Mouse (Mus musculus) spleen, embryonic (tissue): ENCODE results near the gene Aass.

Experiments
- CTCF ChIA-PET: fragments of 350-600 bp; sonication (Branson Sonifier 250); formaldehyde crosslinking; loops from one replicate; lab custom pipeline; 2022; lab: Charles Lee

The Aass gene

GRCm38 (mm10) chr6:23055734-23056133 is 77.1 kb downstream of the Aass start:
- CTCF ChIA-PET = no interaction called here

DNA sequence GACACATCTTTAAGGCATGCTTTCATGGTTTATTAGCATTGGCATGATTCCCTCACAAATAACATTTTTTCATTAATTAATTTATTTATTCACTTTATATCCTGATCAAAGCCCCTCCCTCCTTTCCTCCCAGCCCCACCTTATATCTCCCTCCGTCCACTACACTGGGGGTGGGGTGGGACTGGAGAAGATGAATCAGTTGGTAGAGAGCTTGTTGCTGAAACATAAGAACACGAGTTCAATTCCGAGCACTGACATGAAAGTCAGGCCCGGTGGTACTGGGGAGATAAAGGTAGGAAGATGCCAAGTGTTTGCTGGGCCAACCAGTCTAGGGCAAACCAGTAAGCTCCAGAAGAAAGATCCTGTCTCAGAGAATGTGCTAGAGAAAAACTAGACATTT is 84.0 kb downstream of the Aass start:
- CTCF ChIA-PET = no interaction called here

DNA sequence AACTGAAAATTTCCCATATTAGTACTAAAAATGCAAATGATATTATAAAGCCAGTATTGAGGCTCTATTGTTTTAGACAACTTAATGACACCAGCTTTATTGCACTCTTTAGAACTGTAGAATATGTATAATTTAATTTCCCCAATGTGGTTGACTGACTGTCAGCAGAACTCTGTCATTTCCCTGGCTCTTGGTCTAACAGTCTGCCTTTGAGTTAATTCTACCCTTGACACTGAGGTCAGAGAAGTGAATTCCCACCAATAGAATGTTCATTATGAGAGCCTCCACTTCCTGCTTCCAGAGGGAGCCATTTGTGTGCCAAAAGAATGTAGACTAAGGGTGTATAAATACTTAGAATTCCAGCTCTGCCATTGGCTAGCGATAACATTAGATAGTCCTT is 104.5 kb downstream of the Aass start:
- CTCF ChIA-PET = no interaction called here
